Mouse (Mus musculus) stomach, embryonic 16.5 days (tissue): Measurements from ENCODE around the gene Zhx3. TPM values are rescaled to one million over a fixed set of nuclear protein-coding genes. Genes with fewer than 3 reads are reported as not detected.

Experiments
- ATAC-seq: fragments of 200-750 bp; cut with Nextera tagmentation; 2 replicates; pipeline ENCODE4 v1.8.0; 2017; ENCODE audit warnings: moderate number of reproducible peaks, moderate TSS enrichment; ENCODE audit not compliant: insufficient read depth, low FRiP score
- H3K27ac ChIP-seq: fragments of 300-500 bp; sonication (generic); 2 replicates; pipeline ENCODE4 v1.5.1; 2014; ENCODE audit warnings: low read length
- H3K27me3 ChIP-seq: fragments of 300-500 bp; sonication (generic); 2 replicates; pipeline ENCODE4 v1.6.1; 2014; ENCODE audit warnings: low read length, control low read depth, mixed read lengths; ENCODE audit not compliant: control insufficient read depth, insufficient read depth
- H3K36me3 ChIP-seq: fragments of 300-500 bp; sonication (generic); 2 replicates; pipeline ENCODE4 v1.6.1; 2014; ENCODE audit warnings: low read length; ENCODE audit not compliant: control insufficient read depth, insufficient read depth
- H3K4me1 ChIP-seq: fragments of 300-500 bp; sonication (generic); 2 replicates; pipeline ENCODE4 v1.6.1; 2014; ENCODE audit warnings: low read length, control low read depth, mixed read lengths; ENCODE audit not compliant: control insufficient read depth, insufficient read depth
- H3K4me2 ChIP-seq: fragments of 300-500 bp; sonication (generic); 2 replicates; pipeline ENCODE4 v1.6.1; 2014; ENCODE audit warnings: low read depth, low read length, mixed read lengths
- H3K4me3 ChIP-seq: fragments of 300-500 bp; sonication (generic); replicated peaks from 2 replicates; pipeline ENCODE4 v1.5.1; 2014; ENCODE audit warnings: mild to moderate bottlenecking, low read length
- H3K9ac ChIP-seq: fragments of 300-500 bp; sonication (generic); 2 replicates; pipeline ENCODE4 v1.6.1; 2014; ENCODE audit warnings: low read length
- H3K9me3 ChIP-seq: fragments of 300-500 bp; sonication (generic); replicated peaks from 2 replicates; pipeline ENCODE4 v1.6.1; 2016; ENCODE audit warnings: low read length, control low read depth; ENCODE audit not compliant: control insufficient read depth
- WGBS: fragments of 180-500 bp; shearing (Covaris S2); extraction: QIAGEN DNeasy Blood & Tissue Kit; methylation state at CpG from one replicate; pipeline ENCODE4 v1.1.7; 2014; 5-methylcytosine and 5-hydroxymethylcytosine counted together
- polyA plus RNA-seq: library from polyadenylated mRNA; unstranded; fragments of >200 nt; fragmentation: Nextera tagmentation; extraction: Ambion mirVana; gene quantifications from 2 replicates; pipeline ENCODE4 v1.2.1, GENCODE M21; 2015

Zhx3 gene
- 9.8 and 10.7 TPM in 2 replicates for polyA plus RNA-seq

GRCm38 (mm10) chr2:160872890-160873382 is at the start of gene Zhx3:
TSS of gene Zhx3 (minus strand) at chr2:160872998.
- Histone ChIP-seq H3K9ac (peak within 1 kb of the TSS; percentile 98), H3K36me3 (no peaks in the 10 kb centered on the region), H3K4me3 (peak within 1 kb of the TSS; percentile 94), H3K4me1 (peaks cover 4% of the 10 kb centered on the region; the same call in 1 of the 2 replicates), H3K9me3 (0 out of 2 replicates have a peak, but pooled peaks cover 5% of the 10 kb centered on the region), H3K27me3 (no peaks in the 10 kb centered on the region), H3K4me2 (peak within 1 kb of the TSS; percentile 93), H3K27ac (peak within 1 kb of the TSS; percentile 98)
- under 1% methylated on average over 43 of the region's 48 CpGs for WGBS
- peak; percentile 98 for ATAC-seq

DNA sequence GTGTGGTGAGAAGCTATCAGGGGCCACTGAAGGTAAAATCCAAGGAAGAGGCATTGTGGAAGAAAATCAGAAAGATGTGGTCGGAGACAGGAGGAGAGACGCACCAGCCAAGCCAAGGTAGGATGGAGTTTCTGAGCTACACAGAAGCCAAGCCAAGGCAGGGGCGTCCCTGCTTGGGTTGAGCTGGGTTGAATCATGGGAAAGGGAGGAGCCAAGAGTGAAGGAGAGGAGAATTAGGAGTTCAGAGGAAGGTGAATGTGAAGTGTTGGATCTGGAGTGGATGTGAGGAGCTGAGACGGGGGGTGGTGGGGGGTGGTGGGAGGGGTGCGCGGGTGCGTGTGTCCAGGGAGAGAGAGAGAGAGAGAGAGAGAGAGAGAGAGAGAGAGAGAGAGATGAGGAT is 48.5 kb upstream of the Zhx3 start:
- 39% methylated on average over 6 of the region's 7 CpGs for WGBS
- Histone ChIP-seq H3K27ac (no peak overlapping the region), H3K4me1 (0 out of 2 replicates have a peak, but pooled peaks cover 2% of the 10 kb centered on the region), H3K27me3 (no peaks in the 10 kb centered on the region), H3K4me3 (no peak overlapping the region), H3K9ac (no peak overlapping the region), H3K36me3 (no peaks in the 10 kb centered on the region), H3K4me2 (no peak overlapping the region), H3K9me3 (no peaks in the 10 kb centered on the region)
- ATAC-seq, result no peak

- no peaks in the 10 kb centered on the region for H3K9me3 ChIP-seq
- ATAC-seq, result no peak
- peaks cover 11% of the 10 kb centered on the region; the same call in 1 of the 2 replicates for H3K4me1 ChIP-seq
- H3K4me2 ChIP-seq, result no peak overlapping the region
- no peak overlapping the region for H3K9ac ChIP-seq
- no peaks in the 10 kb centered on the region for H3K36me3 ChIP-seq
- WGBS, result 71% methylated on average over 2 of the region's 2 CpGs
- no peaks in the 10 kb centered on the region for H3K27me3 ChIP-seq
- no peak overlapping the region for H3K4me3 ChIP-seq
- no peak overlapping the region for H3K27ac ChIP-seq
Observed at GRCm38 (mm10) chr2:160918930-160919215, 46.1 kb upstream of the Zhx3 start.

GRCm38 (mm10) chr2:160918154-160918929 is 45.5 kb upstream of the Zhx3 start:
- H3K9ac ChIP-seq, result no peak overlapping the region
- no peaks in the 10 kb centered on the region for H3K9me3 ChIP-seq
- H3K4me1 ChIP-seq, result peaks cover 11% of the 10 kb centered on the region; the same call in 1 of the 2 replicates
- H3K36me3 ChIP-seq, result no peaks in the 10 kb centered on the region
- 57% methylated on average over 8 of the region's 8 CpGs for WGBS
- no peak for ATAC-seq
- H3K27me3 ChIP-seq, result no peaks in the 10 kb centered on the region
- H3K27ac ChIP-seq, result no peak overlapping the region
- H3K4me3 ChIP-seq, result no peak overlapping the region
- no peak overlapping the region for H3K4me2 ChIP-seq

DNA sequence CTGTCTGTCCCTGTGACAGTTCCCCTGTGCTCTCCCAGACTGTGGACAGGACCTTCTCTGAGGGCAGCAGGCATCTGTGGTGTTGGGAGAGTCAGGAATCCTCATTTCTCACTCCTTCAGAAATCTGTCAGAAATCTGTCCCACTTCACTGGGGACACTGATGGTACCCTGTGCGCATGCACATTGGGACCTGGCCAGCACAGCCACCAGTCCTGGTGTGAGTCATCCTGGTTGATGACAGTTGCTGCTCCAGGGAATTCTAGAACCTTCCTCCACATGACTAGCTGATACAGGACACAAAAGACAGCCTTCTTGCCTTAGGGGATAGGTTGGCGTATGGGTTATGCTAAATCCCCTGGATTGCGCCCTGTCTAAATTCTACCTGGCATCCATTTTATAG is 44.5 kb upstream of the Zhx3 start:
- Histone ChIP-seq H3K27ac (no peak overlapping the region), H3K4me1 (peaks cover 11% of the 10 kb centered on the region; the same call in 1 of the 2 replicates), H3K4me3 (no peak overlapping the region), H3K9me3 (no peaks in the 10 kb centered on the region), H3K36me3 (no peaks in the 10 kb centered on the region), H3K9ac (no peak overlapping the region), H3K27me3 (peaks cover 8% of the 10 kb centered on the region; the same call in 1 of the 2 replicates), H3K4me2 (no peak overlapping the region)
- WGBS, result 92% methylated on average over 3 of the region's 3 CpGs
- no peak for ATAC-seq

GRCm38 (mm10) chr2:160916714-160917113 is 43.9 kb upstream of the Zhx3 start:
- H3K4me3 ChIP-seq, result no peak overlapping the region
- H3K4me1 ChIP-seq, result peaks cover 11% of the 10 kb centered on the region; the same call in 1 of the 2 replicates
- no peak overlapping the region for H3K4me2 ChIP-seq
- 84% methylated on average over 8 of the region's 8 CpGs for WGBS
- ATAC-seq, result no peak
- no peaks in the 10 kb centered on the region for H3K9me3 ChIP-seq
- H3K36me3 ChIP-seq, result no peaks in the 10 kb centered on the region
- H3K27me3 ChIP-seq, result peaks cover 11% of the 10 kb centered on the region; the same call in 1 of the 2 replicates
- no peak overlapping the region for H3K9ac ChIP-seq
- H3K27ac ChIP-seq, result peak overlapping the region; percentile 60; the same call in 1 of the 2 replicates

- Histone ChIP-seq H3K36me3 (no peaks in the 10 kb centered on the region), H3K27me3 (peaks cover 14% of the 10 kb centered on the region), H3K27ac (peak overlapping the region; percentile 60; the same call in 1 of the 2 replicates), H3K4me1 (peaks cover 11% of the 10 kb centered on the region; the same call in 1 of the 2 replicates), H3K9ac (peak overlapping the region; percentile 22; the same call in 1 of the 2 replicates), H3K4me3 (no peak overlapping the region), H3K9me3 (no peaks in the 10 kb centered on the region), H3K4me2 (no peak overlapping the region)
- no peak for ATAC-seq
- 55% methylated on average over 13 of the region's 13 CpGs for WGBS
Observed at GRCm38 (mm10) chr2:160915821-160916610, 43.2 kb upstream of the Zhx3 start.

GRCm38 (mm10) chr2:160914656-160915055 is 41.9 kb upstream of the Zhx3 start:
- H3K36me3 ChIP-seq, result no peaks in the 10 kb centered on the region
- WGBS, result 65% methylated on average over 9 of the region's 9 CpGs
- H3K4me3 ChIP-seq, result no peak overlapping the region
- no peak overlapping the region for H3K4me2 ChIP-seq
- peaks cover 17% of the 10 kb centered on the region for H3K27me3 ChIP-seq
- no peak for ATAC-seq
- no peak overlapping the region for H3K9ac ChIP-seq
- H3K27ac ChIP-seq, result peak overlapping the region; percentile 60; the same call in 1 of the 2 replicates
- no peaks in the 10 kb centered on the region for H3K9me3 ChIP-seq
- H3K4me1 ChIP-seq, result peaks cover 11% of the 10 kb centered on the region; the same call in 1 of the 2 replicates
